Mouse (Mus musculus): ENCODE measurements at regions not wholly inside any gene's neighbourhood (a gene's known extent, or its start where the extent isn't known, plus 50 kb on each side); places are given as distances from the start of the nearest gene placed in this dataset.

DNA sequence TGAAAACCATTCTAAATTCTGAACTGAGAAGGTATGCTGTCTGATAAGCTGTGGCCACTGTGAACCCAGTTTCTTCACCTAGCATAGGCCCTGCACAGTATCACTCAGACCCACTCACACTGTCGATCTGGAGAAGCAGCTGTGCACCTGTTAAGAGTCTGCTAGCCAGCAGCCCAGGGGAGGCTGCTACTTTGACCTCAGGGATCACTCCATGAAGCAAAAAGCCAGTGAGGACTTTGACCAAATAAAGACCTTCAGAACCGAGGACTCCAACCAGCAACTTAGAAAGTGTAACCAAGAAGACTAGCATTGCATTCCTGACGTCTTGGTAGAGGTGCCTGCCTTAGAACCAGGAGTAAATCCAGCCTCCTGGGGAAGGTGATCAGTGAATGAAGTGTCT is 183.3 kb upstream of the Irx2 start:
- no peak for ATAC-seq (ENCODE audit: extremely low read depth, insufficient number of reproducible peaks, low FRiP score, poor library complexity, severe bottlenecking)
- Histone ChIP-seq H3K36me3 (replicated peaks) (no peaks in the 10 kb centered on the region), H3K4me1 (ENCODE audit: insufficient read depth, low read depth, low read length) (no peaks in the 10 kb centered on the region), H3K9me3 (replicated peaks) (peaks cover 27% of the 10 kb centered on the region), H3K27me3 (ENCODE audit: insufficient read depth, low read length) (no peaks in the 10 kb centered on the region), H3K4me3 (ENCODE audit: low read depth, low read length) (no peak overlapping the region)
- no peak for DNase-seq (ENCODE audit: low spot score)
- no peak for TF ChIP-seq GATA2 (IDR thresholded peaks at IDR 0.05; ENCODE audit: borderline replicate concordance, low read depth, low read length)

DNA sequence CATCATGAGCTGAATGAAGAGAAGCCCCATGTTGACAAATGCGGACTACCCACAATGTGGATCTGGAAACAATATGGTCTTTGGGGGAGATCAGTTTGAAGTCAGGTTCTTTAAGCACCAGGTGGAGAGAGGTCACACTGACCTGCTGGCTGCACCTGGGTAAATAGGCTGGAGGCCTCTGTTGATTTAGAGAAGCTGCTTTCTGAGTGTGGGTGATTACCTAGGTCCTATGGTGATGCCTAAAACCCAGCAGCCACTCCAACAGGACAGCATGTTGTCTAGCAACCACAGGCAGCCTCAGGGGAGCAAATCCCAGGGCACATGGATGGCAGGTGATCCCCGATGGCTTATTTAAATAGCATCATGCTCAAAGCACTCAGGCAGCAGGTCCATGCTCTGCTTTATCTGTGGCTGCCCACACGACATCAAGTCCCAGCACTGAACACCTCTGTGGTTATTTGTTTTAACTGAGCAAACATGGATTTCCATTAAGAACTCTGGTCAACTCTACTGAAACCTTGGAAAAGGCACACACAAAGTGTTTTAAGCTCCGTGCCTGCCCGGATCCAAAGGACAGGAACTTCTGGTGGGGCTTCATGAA is 180.1 kb upstream of the Irx2 start:
- H3K4me1 ChIP-seq (ENCODE audit: insufficient read depth, low read depth, low read length): no peaks in the 10 kb centered on the region
- H3K27me3 ChIP-seq (ENCODE audit: insufficient read depth, low read length): no peaks in the 10 kb centered on the region
- TF ChIP-seq POLR2AphosphoS5 (IDR thresholded peaks at IDR 0.05; ENCODE audit: insufficient replicate concordance, low read depth, low read length): no peak
- no peak for TF ChIP-seq GATA2 (IDR thresholded peaks at IDR 0.05; ENCODE audit: borderline replicate concordance, low read depth, low read length)
- TF ChIP-seq TAL1 (conservative IDR thresholded peaks at IDR 0.05; ENCODE audit: low read depth, low read length): no peak
- TF ChIP-seq CTCF (IDR thresholded peaks at IDR 0.05; ENCODE audit: low read depth, low read length): no peak
- TF ChIP-seq GATA1 (IDR thresholded peaks at IDR 0.05; ENCODE audit: borderline replicate concordance, low read length): no peak
- H3K4me3 ChIP-seq (ENCODE audit: low read depth, low read length): no peak overlapping the region
- ATAC-seq (ENCODE audit: extremely low read depth, insufficient number of reproducible peaks, low FRiP score, poor library complexity, severe bottlenecking) (no peak), DNase-seq (ENCODE audit: low spot score) (no peak)
- peaks cover 30% of the 10 kb centered on the region for H3K9me3 ChIP-seq (replicated peaks)
- H3K36me3 ChIP-seq (replicated peaks): no peaks in the 10 kb centered on the region

DNA sequence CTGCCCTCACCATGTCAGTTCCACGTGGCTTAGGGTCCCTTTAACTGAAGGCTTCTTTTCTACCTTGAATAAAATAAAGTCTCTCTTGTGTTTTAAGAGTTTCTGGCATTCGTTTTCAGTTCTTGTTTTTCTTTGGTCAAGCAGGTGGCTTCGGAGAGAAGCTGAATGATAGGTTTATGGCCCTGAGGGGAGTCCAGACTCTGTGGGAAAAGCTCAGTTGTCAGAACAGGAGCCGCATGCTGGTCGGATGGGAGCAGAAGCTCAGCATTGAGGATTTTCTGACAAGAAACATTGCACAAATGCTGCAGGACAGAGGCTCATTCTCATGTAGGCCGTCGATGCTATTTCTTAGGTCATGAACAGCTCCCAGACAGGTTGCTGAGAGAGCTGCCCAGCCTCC is 133.3 kb upstream of the Irx2 start:
- ATAC-seq (ENCODE audit: extremely low read depth, insufficient number of reproducible peaks, low FRiP score, poor library complexity, severe bottlenecking) (no peak), DNase-seq (ENCODE audit: low spot score) (no peak)
- TF ChIP-seq GATA1 (IDR thresholded peaks at IDR 0.05; ENCODE audit: borderline replicate concordance, low read length) (no peak), TAL1 (conservative IDR thresholded peaks at IDR 0.05; ENCODE audit: low read depth, low read length) (no peak), POLR2AphosphoS5 (IDR thresholded peaks at IDR 0.05; ENCODE audit: insufficient replicate concordance, low read depth, low read length) (no peak), GATA2 (IDR thresholded peaks at IDR 0.05; ENCODE audit: borderline replicate concordance, low read depth, low read length) (no peak), CTCF (IDR thresholded peaks at IDR 0.05; ENCODE audit: low read depth, low read length) (no peak)
- no peaks in the 10 kb centered on the region for H3K27me3 ChIP-seq (ENCODE audit: insufficient read depth, low read length)
- no peak overlapping the region for H3K4me3 ChIP-seq (ENCODE audit: low read depth, low read length)
- H3K4me1 ChIP-seq (ENCODE audit: insufficient read depth, low read depth, low read length): no peaks in the 10 kb centered on the region
- peaks cover 57% of the 10 kb centered on the region for H3K9me3 ChIP-seq (replicated peaks)
- H3K36me3 ChIP-seq (replicated peaks): no peaks in the 10 kb centered on the region

DNA sequence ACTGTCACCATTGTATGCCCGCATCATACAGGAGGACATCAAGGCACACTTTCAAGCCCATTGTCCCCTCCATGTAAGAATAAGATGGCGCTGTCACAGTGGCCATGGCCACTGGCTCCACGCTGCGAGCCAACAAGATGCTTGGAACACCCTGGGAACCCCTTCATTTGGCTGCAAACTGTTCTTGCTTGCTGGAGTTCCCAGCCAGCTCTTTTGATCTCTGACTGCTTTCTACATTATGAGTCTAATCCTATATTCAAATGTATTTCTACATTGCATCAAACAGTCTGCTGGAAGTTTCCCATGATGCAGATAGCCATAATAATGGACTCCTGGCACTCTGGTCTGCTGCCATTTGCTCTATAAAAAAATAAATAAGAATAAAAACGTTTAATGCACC is 131.6 kb upstream of the Irx2 start:
- TF ChIP-seq GATA2 (IDR thresholded peaks at IDR 0.05; ENCODE audit: borderline replicate concordance, low read depth, low read length) (no peak), CTCF (IDR thresholded peaks at IDR 0.05; ENCODE audit: low read depth, low read length) (no peak), GATA1 (IDR thresholded peaks at IDR 0.05; ENCODE audit: borderline replicate concordance, low read length) (no peak), POLR2AphosphoS5 (IDR thresholded peaks at IDR 0.05; ENCODE audit: insufficient replicate concordance, low read depth, low read length) (no peak), TAL1 (conservative IDR thresholded peaks at IDR 0.05; ENCODE audit: low read depth, low read length) (no peak)
- no peaks in the 10 kb centered on the region for H3K36me3 ChIP-seq (replicated peaks)
- no peak overlapping the region for H3K4me3 ChIP-seq (ENCODE audit: low read depth, low read length)
- peaks cover 60% of the 10 kb centered on the region for H3K9me3 ChIP-seq (replicated peaks)
- H3K27me3 ChIP-seq (ENCODE audit: insufficient read depth, low read length): no peaks in the 10 kb centered on the region
- DNase-seq (ENCODE audit: low spot score) (no peak), ATAC-seq (ENCODE audit: extremely low read depth, insufficient number of reproducible peaks, low FRiP score, poor library complexity, severe bottlenecking) (no peak)
- H3K4me1 ChIP-seq (ENCODE audit: insufficient read depth, low read depth, low read length): no peaks in the 10 kb centered on the region

DNA sequence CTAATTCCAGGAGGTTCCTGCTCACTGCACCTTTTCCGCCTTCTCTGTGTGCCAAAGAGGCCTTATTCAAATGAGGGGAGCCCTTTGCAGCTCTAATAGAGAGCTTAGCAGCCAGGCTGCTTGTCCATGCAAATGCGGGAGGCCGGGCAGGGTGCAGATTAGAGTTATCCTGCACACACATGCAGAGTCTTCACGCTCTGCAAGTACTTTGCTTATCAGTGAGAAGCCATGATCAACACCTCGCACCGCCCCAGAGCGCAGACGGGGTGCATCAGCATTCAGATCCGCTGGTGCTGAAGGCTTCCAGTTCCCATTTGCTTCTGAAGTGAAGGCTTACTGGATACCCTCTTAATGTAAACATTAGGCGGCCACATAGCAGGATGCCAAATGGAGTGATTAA is 131.1 kb upstream of the Irx2 start:
- ATAC-seq (ENCODE audit: extremely low read depth, insufficient number of reproducible peaks, low FRiP score, poor library complexity, severe bottlenecking): no peak

DNA sequence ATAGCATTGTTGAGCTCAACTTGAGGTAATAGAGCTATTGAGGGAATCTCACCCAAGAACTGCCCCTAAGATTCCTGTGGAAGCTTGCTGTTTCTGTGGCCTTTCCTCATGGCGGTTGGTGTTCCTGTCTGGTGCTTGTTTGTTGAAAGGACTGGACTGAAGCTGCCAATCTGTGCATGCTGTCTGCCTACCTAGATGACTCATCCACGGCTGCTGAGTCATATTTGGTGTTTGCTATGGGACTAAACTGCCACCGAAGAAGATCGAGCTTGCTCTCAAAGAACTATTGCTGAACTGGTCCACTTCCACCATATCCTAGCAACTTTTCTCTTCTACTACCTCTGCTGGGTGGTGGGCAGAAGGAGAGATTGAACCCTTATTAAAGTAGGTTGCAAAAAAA is 122.7 kb upstream of the Irx2 start:
- Histone ChIP-seq H3K4me1 (ENCODE audit: insufficient read depth, low read depth, low read length) (no peaks in the 10 kb centered on the region), H3K27me3 (ENCODE audit: insufficient read depth, low read length) (no peaks in the 10 kb centered on the region), H3K4me3 (ENCODE audit: low read depth, low read length) (no peak overlapping the region), H3K36me3 (replicated peaks) (no peaks in the 10 kb centered on the region), H3K9me3 (replicated peaks) (peaks cover 51% of the 10 kb centered on the region)
- ATAC-seq (ENCODE audit: extremely low read depth, insufficient number of reproducible peaks, low FRiP score, poor library complexity, severe bottlenecking) (no peak), DNase-seq (ENCODE audit: low spot score) (no peak)
- TF ChIP-seq GATA1 (IDR thresholded peaks at IDR 0.05; ENCODE audit: borderline replicate concordance, low read length) (no peak), CTCF (IDR thresholded peaks at IDR 0.05; ENCODE audit: low read depth, low read length) (no peak), POLR2AphosphoS5 (IDR thresholded peaks at IDR 0.05; ENCODE audit: insufficient replicate concordance, low read depth, low read length) (no peak), TAL1 (conservative IDR thresholded peaks at IDR 0.05; ENCODE audit: low read depth, low read length) (no peak), GATA2 (IDR thresholded peaks at IDR 0.05; ENCODE audit: borderline replicate concordance, low read depth, low read length) (no peak)

More for the DNA sequence above, 131.1 kb upstream of the Irx2 start:
- TF ChIP-seq TAL1 (conservative IDR thresholded peaks at IDR 0.05; ENCODE audit: low read depth, low read length) (no peak), POLR2AphosphoS5 (IDR thresholded peaks at IDR 0.05; ENCODE audit: insufficient replicate concordance, low read depth, low read length) (no peak), GATA2 (IDR thresholded peaks at IDR 0.05; ENCODE audit: borderline replicate concordance, low read depth, low read length) (no peak), GATA1 (IDR thresholded peaks at IDR 0.05; ENCODE audit: borderline replicate concordance, low read length) (no peak), CTCF (IDR thresholded peaks at IDR 0.05; ENCODE audit: low read depth, low read length) (no peak)
- Histone ChIP-seq H3K4me3 (ENCODE audit: low read depth, low read length) (no peak overlapping the region), H3K27me3 (ENCODE audit: insufficient read depth, low read length) (no peaks in the 10 kb centered on the region), H3K36me3 (replicated peaks) (no peaks in the 10 kb centered on the region), H3K9me3 (replicated peaks) (peaks cover 61% of the 10 kb centered on the region), H3K4me1 (ENCODE audit: insufficient read depth, low read depth, low read length) (no peaks in the 10 kb centered on the region)
- no peak for DNase-seq (ENCODE audit: low spot score)
